Mouse (Mus musculus): ENCODE measurements around the gene Lrrc20. TPM values are rescaled to one million over a fixed set of nuclear protein-coding genes. Genes with fewer than 3 reads are reported as not detected.

Gene Lrrc20
- total RNA-seq, 1 experiment = 2.1 TPM

DNA sequence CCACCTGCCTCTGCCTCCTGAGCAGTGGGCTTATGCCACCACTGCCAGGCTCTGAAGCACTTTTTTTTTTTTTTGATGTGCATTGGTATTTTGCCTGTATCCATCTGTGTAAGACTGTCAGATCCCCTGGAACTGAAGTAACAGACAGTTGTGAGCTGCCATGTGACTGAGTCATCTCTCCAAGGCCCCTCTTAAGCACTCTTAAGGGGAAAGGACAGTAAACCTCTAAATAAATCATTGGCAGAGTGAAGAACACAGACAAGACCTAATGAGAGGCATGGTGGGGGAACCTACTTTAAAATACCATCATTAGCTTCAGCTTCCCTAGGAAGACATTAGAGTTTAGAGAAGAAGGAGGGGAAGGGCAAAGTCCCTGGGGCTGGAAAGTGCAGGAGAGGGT is 132.6 kb downstream of the Lrrc20 start:
- in situ Hi-C loops (cut with MboI; ENCODE audit: low sequenced_read_pairs in 2 of 2, unreplicated experiment in 2 of 2) = no loop called here
- Histone ChIP-seq H3K4me3 (ENCODE audit: insufficient read depth in 1 of 2, low read depth in 1 of 2, low read length in 2 of 2, poor library complexity in 1 of 2, severe bottlenecking in 1 of 2) (no peak overlapping the region), H3K36me3 (ENCODE audit: control insufficient read depth, insufficient read depth, low read length, poor library complexity, severe bottlenecking) (no peaks in the 10 kb centered on the region), H3K4me1 (ENCODE audit: control insufficient read depth in 2 of 2, insufficient read depth in 2 of 2, low read length in 2 of 2, poor library complexity in 1 of 2) (no peaks in the 10 kb centered on the region), H3K9ac (ENCODE audit: insufficient read depth, low read depth, low read length, poor library complexity, severe bottlenecking) (no peak overlapping the region), H3K27ac (ENCODE audit: insufficient read depth, low read depth, low read length, poor library complexity, severe bottlenecking) (no peak overlapping the region), H3K9me3 (ENCODE audit: control insufficient read depth, insufficient read depth, low read depth, low read length) (no peaks in the 10 kb centered on the region)
- no peak for TF ChIP-seq ZNF384 (IDR thresholded peaks at IDR 0.05; ENCODE audit: low read depth, low read length)
- no peak for TF ChIP-seq HCFC1 (IDR thresholded peaks at IDR 0.05; ENCODE audit: borderline replicate concordance, insufficient read depth, low read length)
- TF ChIP-seq CHD2 (IDR thresholded peaks at IDR 0.05; ENCODE audit: low read depth, low read length) = no peak
- no peak for TF ChIP-seq MAFK (IDR thresholded peaks at IDR 0.05; ENCODE audit: insufficient read depth, low read depth, low read length)
- TF ChIP-seq ZC3H11A (IDR thresholded peaks at IDR 0.05; ENCODE audit: borderline replicate concordance, low read depth, low read length) = no peak
- DNase-seq (ENCODE audit: low read depth, low spot score) = no peak

DNA sequence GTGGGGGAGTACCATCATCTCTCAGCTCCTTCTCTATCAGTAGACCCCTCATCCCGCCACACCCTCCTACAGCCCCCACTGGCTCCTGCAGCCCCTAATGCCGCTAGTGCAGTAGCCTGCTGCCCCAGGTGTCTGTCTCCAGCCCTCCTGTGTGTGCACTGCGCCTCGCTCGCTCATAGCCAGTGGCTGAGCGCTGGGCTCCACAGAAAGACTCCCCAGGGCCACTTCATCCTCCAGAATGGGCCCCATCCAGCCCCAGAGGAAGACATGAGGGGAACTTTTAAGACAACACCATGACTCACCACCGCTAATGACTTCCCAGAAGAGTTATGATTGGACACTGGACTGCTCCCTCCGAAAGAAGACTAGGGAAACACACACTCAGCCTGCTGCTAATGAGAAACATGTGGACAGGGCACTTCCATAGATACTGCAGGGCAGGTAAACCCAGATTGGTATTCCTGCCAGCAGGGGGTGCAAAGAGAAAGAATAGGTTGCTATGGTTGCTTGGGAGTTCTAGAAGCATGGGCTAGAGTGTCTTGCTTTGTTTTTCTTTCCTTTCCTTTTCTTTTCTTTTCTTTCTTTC is 135.1 kb downstream of the Lrrc20 start:
- no peak for DNase-seq (ENCODE audit: low read depth, low spot score)
- no peak overlapping the region for H3K27ac ChIP-seq (ENCODE audit: insufficient read depth, low read depth, low read length, poor library complexity, severe bottlenecking)
- TF ChIP-seq CHD2 (IDR thresholded peaks at IDR 0.05; ENCODE audit: low read depth, low read length) (no peak), HCFC1 (IDR thresholded peaks at IDR 0.05; ENCODE audit: borderline replicate concordance, insufficient read depth, low read length) (no peak), MAFK (IDR thresholded peaks at IDR 0.05; ENCODE audit: insufficient read depth, low read depth, low read length) (no peak), ZNF384 (IDR thresholded peaks at IDR 0.05; ENCODE audit: low read depth, low read length) (no peak), ZC3H11A (IDR thresholded peaks at IDR 0.05; ENCODE audit: borderline replicate concordance, low read depth, low read length) (no peak)
- no peaks in the 10 kb centered on the region for H3K36me3 ChIP-seq (ENCODE audit: control insufficient read depth, insufficient read depth, low read length, poor library complexity, severe bottlenecking)
- H3K4me3 ChIP-seq (ENCODE audit: insufficient read depth in 1 of 2, low read depth in 1 of 2, low read length in 2 of 2, poor library complexity in 1 of 2, severe bottlenecking in 1 of 2) = no peak overlapping the region
- no peaks in the 10 kb centered on the region for H3K9me3 ChIP-seq (ENCODE audit: control insufficient read depth, insufficient read depth, low read depth, low read length)
- in situ Hi-C loops (cut with MboI; ENCODE audit: low sequenced_read_pairs in 2 of 2, unreplicated experiment in 2 of 2) = no loop called here
- H3K9ac ChIP-seq (ENCODE audit: insufficient read depth, low read depth, low read length, poor library complexity, severe bottlenecking) = no peak overlapping the region
- H3K4me1 ChIP-seq (ENCODE audit: control insufficient read depth in 2 of 2, insufficient read depth in 2 of 2, low read length in 2 of 2, poor library complexity in 1 of 2) = no peaks in the 10 kb centered on the region

DNA sequence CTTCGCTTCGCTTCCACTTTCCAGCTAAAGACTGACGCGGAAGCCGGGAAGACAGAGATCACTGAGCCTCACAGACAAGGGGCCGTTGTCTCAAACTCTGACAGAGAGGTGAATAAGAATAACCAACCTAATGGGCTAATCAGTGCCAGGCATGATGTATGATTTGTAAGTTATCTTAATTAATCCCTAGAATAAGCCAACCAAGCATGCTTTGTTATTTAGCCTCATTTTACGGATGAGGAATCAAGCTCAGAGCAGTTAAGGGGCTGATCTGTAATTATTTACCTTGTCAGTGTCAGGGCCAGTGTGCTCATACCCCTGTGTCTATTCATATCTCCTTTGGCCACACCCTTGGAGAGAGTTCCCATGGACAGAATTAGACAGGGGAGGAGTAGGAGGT is 138.7 kb downstream of the Lrrc20 start:
- no peaks in the 10 kb centered on the region for H3K4me1 ChIP-seq (ENCODE audit: control insufficient read depth in 2 of 2, insufficient read depth in 2 of 2, low read length in 2 of 2, poor library complexity in 1 of 2)
- H3K27ac ChIP-seq (ENCODE audit: insufficient read depth, low read depth, low read length, poor library complexity, severe bottlenecking) = no peak overlapping the region
- no peaks in the 10 kb centered on the region for H3K36me3 ChIP-seq (ENCODE audit: control insufficient read depth, insufficient read depth, low read length, poor library complexity, severe bottlenecking)
- H3K4me3 ChIP-seq (ENCODE audit: insufficient read depth in 1 of 2, low read depth in 1 of 2, low read length in 2 of 2, poor library complexity in 1 of 2, severe bottlenecking in 1 of 2) = no peak overlapping the region
- in situ Hi-C loops (cut with MboI; ENCODE audit: low sequenced_read_pairs in 2 of 2, unreplicated experiment in 2 of 2) = no loop called here
- TF ChIP-seq CHD2 (IDR thresholded peaks at IDR 0.05; ENCODE audit: low read depth, low read length) = no peak
- no peak for TF ChIP-seq ZNF384 (IDR thresholded peaks at IDR 0.05; ENCODE audit: low read depth, low read length)
- TF ChIP-seq HCFC1 (IDR thresholded peaks at IDR 0.05; ENCODE audit: borderline replicate concordance, insufficient read depth, low read length) = no peak
- TF ChIP-seq ZC3H11A (IDR thresholded peaks at IDR 0.05; ENCODE audit: borderline replicate concordance, low read depth, low read length) = no peak
- TF ChIP-seq MAFK (IDR thresholded peaks at IDR 0.05; ENCODE audit: insufficient read depth, low read depth, low read length) = no peak
- no peak overlapping the region for H3K9ac ChIP-seq (ENCODE audit: insufficient read depth, low read depth, low read length, poor library complexity, severe bottlenecking)
- H3K9me3 ChIP-seq (ENCODE audit: control insufficient read depth, insufficient read depth, low read depth, low read length) = no peaks in the 10 kb centered on the region
- DNase-seq (ENCODE audit: low read depth, low spot score) = no peak

- Histone ChIP-seq H3K36me3 (ENCODE audit: control insufficient read depth, insufficient read depth, low read length, poor library complexity, severe bottlenecking) (no peaks in the 10 kb centered on the region), H3K9me3 (ENCODE audit: control insufficient read depth, insufficient read depth, low read depth, low read length) (no peaks in the 10 kb centered on the region), H3K9ac (ENCODE audit: insufficient read depth, low read depth, low read length, poor library complexity, severe bottlenecking) (no peak overlapping the region), H3K4me3 (ENCODE audit: insufficient read depth in 1 of 2, low read depth in 1 of 2, low read length in 2 of 2, poor library complexity in 1 of 2, severe bottlenecking in 1 of 2) (no peak overlapping the region), H3K27ac (ENCODE audit: insufficient read depth, low read depth, low read length, poor library complexity, severe bottlenecking) (no peak overlapping the region), H3K4me1 (ENCODE audit: control insufficient read depth in 2 of 2, insufficient read depth in 2 of 2, low read length in 2 of 2, poor library complexity in 1 of 2) (no peaks in the 10 kb centered on the region)
- in situ Hi-C loops (cut with MboI; ENCODE audit: low sequenced_read_pairs in 2 of 2, unreplicated experiment in 2 of 2) = no loop called here
- TF ChIP-seq CHD2 (IDR thresholded peaks at IDR 0.05; ENCODE audit: low read depth, low read length) (no peak), MAFK (IDR thresholded peaks at IDR 0.05; ENCODE audit: insufficient read depth, low read depth, low read length) (no peak), ZC3H11A (IDR thresholded peaks at IDR 0.05; ENCODE audit: borderline replicate concordance, low read depth, low read length) (no peak), ZNF384 (IDR thresholded peaks at IDR 0.05; ENCODE audit: low read depth, low read length) (no peak), HCFC1 (IDR thresholded peaks at IDR 0.05; ENCODE audit: borderline replicate concordance, insufficient read depth, low read length) (no peak)
- peak; percentile 45 for DNase-seq (ENCODE audit: low read depth, low spot score)
Observed at GRCm38 (mm10) chr10:61618528-61618927, 142.9 kb downstream of the Lrrc20 start.

All from ES-E14 (cell line).